Mouse (Mus musculus) MN1 (cell line): ENCODE measurements around the gene Clec1a.

ENCODE experiments used
- DNase-seq: peaks from one replicate; pipeline ENCODE4 v3.0.0-alpha.2; 2016; ENCODE audit warnings: low spot score

Clec1a gene

GRCm38 (mm10) chr6:129405999-129406398, 45.8 kb downstream of the Clec1a start:
- no peak for DNase-seq

DNA sequence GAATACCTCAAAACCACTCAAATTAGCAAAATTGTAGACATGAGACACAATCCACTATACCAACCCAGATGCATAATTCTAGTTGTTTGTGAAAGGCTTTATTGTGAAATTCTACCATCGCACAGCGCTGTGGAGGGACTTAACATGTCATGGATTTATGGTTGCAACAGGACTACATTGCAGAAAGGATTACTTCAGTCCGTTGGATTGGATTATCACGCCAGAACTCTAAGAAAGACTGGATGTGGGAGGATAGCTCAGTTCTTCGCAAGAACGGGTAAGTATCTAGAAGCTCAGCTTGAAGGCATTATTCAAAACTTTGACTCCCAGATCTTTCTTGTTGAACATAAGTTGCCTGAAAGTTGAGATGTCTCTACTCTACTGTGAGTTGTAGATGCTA, 48.4 kb downstream of the Clec1a start:
- no peak for DNase-seq

- DNase-seq = no peak
Measured at GRCm38 (mm10) chr6:129402404-129402803, 49.4 kb downstream of the Clec1a start.

GRCm38 (mm10) chr6:129399945-129400344, 51.9 kb downstream of the Clec1a start:
- DNase-seq = no peak

DNA sequence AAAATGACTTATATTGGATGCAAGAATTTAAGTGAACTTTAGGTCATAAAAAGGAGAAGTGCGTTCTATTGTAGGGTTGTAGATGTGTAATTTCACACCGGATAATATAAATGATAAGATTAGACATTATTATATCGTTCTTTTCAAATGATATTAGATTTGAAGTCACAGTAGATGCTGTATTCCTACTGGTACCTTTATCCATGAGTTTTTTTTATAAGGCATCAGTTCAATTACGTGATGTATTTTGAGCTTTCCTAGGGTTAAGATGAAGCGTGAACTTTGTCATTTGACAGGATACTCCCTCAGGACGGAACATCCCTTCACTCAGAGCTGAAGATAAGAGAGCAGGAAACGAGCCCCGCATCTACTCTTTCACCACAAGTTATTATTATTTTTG, 54.8 kb downstream of the Clec1a start, which contains the start of gene Clec1b:
Clec1b (plus strand) TSS at position 301 of the 400 bp plus-strand sequence.
- DNase-seq = no peak

GRCm38 (mm10) chr6:129393732-129394131, 58.1 kb downstream of the Clec1a start:
- no peak for DNase-seq

DNA sequence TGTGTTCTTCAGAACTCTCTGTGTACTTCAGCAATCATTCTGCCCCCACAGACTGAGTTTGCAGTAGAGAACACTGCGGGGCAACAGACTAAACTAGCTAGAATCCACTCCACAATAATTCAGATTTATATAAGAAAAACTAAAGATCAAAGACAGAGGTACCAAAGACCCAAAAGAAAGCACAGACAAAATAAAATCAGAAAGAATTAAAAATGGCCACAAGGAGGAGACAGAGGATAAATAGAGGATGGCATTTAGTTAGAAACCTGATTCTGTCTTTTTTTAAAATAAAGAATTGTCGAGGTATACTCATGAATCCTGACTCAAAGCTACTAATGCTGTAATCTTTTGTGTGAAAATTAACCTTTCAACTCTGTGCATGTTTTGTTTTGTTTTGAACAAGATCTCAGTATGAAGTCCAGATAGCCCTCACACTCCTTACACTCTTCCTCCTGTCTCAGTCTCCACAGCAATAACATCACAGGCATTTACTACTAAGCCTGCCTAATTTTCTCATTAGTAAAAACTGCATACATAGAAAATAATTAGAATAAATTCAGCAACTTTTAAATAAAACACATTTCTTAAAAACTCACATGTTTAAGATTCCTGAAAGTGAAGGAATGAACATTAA, 58.6 kb downstream of the Clec1a start:
- no peak for DNase-seq

- no peak for DNase-seq
Measured at GRCm38 (mm10) chr6:129385774-129386173, 66.0 kb downstream of the Clec1a start, which contains the start of gene Clec12b. Gene Clec12b (minus strand): TSS chr6:129385874.

- no peak for DNase-seq
Measured at GRCm38 (mm10) chr6:129385000-129385399, 66.8 kb downstream of the Clec1a start.

DNA sequence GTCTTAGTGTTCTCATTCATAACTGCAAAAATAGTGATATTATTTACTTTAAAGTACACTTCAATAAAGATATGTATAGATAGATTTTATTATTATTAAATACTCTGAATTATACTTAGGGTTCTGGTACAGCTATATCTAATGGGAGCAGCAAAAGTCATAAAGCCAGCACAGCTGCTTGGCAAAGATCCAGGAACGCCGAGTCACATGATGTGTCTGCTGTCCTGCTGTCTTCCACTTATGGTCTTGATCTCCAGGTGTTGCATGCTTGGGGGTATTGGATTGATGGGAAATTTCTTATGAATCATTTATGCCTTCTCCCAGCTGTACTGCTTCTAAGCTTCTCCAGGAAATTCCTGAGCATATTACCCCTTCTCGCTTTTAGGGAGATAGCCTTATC, 68.3 kb downstream of the Clec1a start:
- DNase-seq = no peak

- no peak for DNase-seq
Measured at GRCm38 (mm10) chr6:129381736-129382135, 70.1 kb downstream of the Clec1a start.

GRCm38 (mm10) chr6:129380454-129380853, 71.3 kb downstream of the Clec1a start:
- no peak for DNase-seq

- DNase-seq = no peak
Measured at GRCm38 (mm10) chr6:129374937-129375471, 76.8 kb downstream of the Clec1a start.
